Mouse (Mus musculus) left cerebral cortex, postnatal 25 days (tissue): Measurements from ENCODE around the gene Dnm3. TPM values are rescaled to one million over a fixed set of nuclear protein-coding genes. Genes with fewer than 3 reads are reported as not detected.

ENCODE experiments used
- DNase-seq, 2 experiments: peaks; one replicate each; pipeline ENCODE4 v3.0.0; 2022; ENCODE audit warnings: low spot score in 2 of 2, mixed read lengths in 1 of 2
- intact Hi-C: fragments of 180-260 bp; cut with DNase I; formaldehyde crosslinking; loops from one replicate; pipeline ENCODE4 v1.15.1; 2025
- total RNA-seq, 2 experiments: library from RNA; stranded (reverse); gene quantifications; 2 replicates each; pipeline ENCODE4 v1.2.3; 2021

Gene Dnm3
- total RNA-seq, 2 experiments from 2014 or later: 87.6 to 94.1 TPM

DNA sequence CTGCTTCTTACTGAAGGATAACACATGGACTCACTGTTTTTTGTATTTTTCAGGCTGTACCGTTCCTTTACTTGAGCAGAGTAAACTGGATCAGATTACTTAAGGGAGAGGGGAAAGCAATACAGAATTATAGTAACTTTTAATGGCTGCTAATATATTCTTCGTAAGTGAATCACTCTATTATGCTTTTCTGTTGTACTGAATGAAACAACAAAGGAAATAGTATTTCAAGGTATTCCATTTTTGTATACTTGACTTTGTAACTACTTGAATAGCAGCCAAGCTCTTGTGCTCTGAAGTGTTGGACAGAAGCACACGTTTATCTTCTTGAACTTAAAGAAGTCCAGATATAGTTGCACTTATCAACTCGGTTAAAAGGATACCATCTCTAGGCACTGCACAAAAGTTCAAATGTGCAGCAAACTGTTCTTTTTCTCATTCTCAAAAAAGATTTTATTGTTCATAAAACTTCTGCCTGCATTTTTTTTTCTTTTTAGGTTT is 256.0 kb downstream of the Dnm3 start:
- intact Hi-C loops: no loop called here
- no peak for DNase-seq

DNA sequence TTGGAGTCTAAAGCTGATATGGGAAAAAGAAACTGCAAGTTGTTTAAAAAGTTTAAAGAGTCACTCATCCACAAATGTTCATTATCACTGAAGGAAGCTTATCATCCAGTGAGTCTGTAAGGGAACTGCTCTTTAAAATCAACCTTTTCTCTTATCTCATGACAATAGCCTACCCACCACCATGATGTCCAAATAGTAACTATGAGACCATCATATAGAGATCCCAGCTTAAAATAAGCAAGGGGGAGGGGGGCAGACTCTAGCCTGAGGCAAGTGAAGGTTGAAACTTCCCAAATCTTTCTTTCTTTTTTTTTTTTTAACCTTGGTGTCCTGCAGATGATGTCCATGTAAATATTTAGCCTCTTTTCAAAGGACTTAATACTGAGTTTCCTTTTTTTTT is 256.9 kb downstream of the Dnm3 start:
- intact Hi-C loops: no loop called here
- DNase-seq: no peak

DNA sequence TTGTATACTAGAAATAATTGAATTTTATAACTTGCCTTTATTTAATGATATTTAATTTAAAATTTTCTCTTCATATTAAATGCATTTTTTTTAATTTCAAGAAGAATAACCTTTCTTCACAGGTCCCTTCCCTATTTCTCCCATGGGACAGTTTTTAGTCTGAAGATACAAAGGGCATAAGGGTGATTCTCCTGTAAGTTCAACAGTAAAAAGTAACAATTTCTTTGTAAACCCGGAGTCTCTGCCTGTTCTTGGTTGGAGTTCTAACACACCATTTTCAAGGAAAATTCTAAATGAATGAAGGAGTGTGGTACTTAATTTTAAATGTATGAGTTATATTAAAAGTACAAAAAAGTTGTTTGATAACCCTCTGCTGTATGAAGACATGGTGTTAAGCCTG is 258.1 kb downstream of the Dnm3 start:
- no peak for DNase-seq

DNA sequence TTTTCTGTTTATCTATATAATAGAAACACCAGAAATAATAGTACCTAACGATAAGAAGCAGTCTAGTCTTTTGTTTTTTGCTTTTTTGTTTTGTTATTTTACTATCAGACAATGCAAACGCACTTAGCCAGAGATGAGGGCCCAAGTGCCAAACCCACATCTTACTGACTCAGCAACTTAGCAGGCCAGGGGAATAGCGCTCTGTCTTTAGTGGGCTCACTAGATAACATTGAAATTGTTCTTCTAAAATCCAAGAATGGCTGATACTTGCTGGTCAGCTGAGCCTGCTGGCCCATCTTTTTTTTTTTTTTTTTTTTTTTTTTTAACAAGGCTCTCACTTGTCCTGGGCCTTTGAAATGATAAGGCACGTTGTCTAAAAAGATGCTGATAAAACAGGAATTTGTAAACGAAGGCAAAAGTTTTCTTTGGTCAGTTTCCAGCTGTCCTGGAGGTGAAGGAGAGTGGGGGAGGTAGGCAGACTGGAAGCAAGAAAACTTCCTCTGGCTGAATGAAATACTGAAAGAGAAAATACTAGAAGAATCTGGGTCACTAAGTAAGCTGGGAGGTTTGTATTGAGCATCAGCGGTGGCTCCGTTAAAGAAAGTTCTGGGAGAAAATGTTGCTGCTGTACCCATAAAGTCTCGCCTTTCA is 259.2 kb downstream of the Dnm3 start:
- no peak for DNase-seq
- intact Hi-C loops: no loop called here

More for the DNA sequence above, 258.1 kb downstream of the Dnm3 start:
- intact Hi-C loops: no loop called here

DNA sequence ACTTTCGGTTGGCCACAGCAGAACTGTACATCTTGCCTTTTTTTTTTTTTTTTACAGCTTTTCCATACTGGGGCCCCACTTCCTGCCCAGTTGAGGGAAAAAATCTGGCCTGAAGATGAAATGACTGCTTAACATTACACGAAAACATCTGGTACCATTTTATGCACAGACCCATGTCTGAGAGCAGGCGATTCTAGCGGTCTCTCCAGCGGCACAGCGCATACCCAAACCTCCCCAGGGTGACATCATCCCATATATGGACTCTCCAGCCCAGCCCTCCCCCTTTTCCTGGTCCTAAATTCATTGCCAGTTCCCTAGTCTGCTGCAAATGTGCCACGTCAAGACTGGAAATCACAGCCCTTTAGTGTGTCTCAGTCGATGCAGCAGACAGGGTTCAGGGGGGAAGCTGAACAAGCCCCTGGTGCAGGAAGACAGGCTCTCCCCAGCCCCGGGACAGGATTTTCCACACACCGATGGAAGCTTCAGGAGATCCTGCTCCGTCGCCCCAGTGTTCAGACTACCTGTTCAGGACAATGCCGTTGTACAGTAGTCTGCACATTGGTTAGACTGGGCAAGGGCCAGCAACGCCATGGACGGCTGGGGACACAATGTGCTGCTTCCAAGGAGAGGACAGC is 260.4 kb downstream of the Dnm3 start:
- intact Hi-C loops: no loop called here

DNA sequence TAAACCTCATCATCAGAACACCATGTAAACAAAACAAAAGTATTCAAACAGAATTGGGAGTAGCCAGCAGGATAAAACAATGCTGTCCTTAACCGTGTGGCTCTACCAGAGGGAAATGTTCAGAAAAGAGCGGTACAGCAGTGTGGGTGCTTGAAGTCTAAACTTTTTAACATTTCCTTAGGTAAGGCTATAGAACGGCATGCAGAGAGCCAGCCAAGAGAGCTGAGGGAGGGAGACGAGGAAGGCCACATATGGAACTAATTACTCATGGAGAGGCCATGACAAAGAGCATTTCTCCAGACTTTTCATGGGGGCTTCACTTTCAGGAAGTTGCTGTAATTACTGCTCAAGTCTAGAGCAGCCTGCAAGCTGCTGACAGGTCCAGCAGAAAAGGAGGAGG is 261.2 kb downstream of the Dnm3 start:
- intact Hi-C loops: no loop called here
- DNase-seq: no peak

More for the DNA sequence above, 260.4 kb downstream of the Dnm3 start:
- no peak for DNase-seq

DNA sequence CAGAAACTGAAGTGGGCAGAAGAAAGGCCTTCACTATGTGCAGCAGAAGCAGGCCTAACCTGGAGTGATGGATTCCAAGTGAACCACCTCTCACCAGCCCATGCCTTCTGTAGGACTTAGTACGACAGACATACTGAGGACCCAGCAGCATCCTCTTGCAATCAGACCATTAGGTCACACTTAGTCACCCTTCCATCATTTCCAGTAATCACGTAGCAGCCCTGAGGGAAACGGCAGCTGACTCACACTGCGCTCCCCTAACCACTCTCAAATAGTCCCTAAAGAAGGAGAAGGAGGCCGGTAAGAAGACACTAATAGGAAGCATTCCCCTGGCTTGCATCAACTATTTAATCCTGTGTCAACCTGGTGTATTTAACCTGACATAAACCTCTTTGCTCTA is 262.1 kb downstream of the Dnm3 start:
- intact Hi-C loops: no loop called here
- no peak for DNase-seq

DNA sequence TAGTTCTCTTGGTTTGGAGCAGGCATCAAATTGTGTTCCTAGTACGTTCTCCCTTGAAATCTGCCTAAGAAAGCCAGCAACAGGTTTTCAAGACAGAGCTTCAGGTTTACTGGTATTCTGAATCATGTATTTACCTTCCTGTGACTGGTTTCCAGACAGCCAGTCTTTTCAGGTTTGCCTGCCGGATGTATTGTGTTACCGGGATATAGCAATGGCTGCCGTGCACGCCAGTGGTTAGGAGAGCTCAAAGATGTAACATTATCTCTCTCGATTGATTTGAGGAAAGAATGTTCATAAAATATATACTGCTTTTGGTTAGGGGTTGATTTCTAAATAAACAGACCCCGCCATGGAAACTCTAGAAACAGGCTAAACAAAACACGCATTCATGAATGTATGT is 264.8 kb downstream of the Dnm3 start:
- intact Hi-C loops: no loop called here
- DNase-seq: no peak

DNA sequence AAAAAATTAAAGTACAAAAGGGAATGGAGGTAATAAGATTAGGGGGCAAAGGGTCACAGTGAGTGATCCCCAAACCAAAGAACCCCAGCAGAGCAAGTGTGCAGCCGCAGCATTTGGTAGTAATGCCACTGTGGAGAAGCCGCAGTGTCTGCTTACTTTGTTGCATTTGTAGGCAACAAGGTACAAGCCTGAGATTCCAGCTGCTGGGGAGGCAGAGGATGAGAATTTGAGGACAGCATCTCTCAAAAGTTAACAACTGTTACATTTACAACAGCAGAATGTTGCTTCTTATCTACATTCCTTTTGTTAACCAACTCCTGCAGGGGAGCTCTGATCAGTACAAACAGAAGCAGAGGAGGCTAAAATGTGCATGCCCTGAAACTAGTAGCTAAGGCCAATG is 267.3 kb downstream of the Dnm3 start:
- intact Hi-C loops: no loop called here
- DNase-seq: no peak

DNA sequence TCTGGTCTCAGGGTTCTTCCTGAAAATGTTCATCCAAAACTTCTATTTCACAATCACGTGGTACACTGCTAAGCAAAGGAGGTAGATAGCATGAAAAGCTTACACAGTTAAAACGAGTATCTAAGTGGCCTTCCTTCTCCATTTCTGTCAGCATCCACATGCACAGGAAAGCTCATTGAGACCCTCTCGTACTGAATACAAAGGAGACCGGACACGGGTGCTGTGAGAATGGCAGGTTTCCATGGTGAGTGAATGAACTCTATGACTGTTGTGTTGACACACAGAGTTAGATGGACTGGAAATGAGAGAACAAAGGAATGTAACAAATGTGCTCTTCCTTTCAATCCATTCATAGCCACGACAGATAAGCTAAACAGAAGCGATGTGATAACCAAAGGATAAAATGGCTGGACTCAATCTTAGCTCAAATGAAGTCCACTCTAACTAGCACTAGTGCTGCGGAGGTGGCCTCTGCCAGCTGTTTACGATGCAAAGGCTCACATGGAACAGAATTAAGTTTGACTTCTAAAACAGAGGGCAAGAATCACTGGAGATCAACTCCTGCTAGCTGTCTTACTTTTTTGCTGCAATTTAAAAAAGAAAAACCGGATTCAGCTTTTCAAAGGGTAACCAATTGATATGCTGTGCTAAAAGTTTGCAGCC is 268.2 kb downstream of the Dnm3 start:
- DNase-seq: no peak
- intact Hi-C loops: no loop called here

DNA sequence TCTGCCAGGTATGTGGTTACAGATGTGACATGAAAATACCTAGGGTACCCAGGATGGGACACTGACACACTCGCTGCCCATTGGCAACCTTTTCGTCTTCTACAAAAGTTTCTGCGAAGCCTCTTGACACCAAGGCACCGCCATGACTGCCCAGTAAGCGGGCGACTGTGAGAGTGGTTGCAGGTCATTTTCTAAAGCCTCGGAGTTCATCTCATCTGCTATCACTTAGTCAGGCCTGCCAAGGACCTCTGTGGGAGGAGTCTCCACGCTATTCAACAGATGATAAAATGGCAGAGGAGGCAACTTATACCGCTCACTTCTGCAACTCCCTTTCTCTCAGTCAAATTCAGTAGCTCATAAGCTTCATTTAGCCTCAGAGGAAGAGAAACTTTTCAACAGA is 268.8 kb downstream of the Dnm3 start:
- intact Hi-C loops: no loop called here
- no peak for DNase-seq

DNA sequence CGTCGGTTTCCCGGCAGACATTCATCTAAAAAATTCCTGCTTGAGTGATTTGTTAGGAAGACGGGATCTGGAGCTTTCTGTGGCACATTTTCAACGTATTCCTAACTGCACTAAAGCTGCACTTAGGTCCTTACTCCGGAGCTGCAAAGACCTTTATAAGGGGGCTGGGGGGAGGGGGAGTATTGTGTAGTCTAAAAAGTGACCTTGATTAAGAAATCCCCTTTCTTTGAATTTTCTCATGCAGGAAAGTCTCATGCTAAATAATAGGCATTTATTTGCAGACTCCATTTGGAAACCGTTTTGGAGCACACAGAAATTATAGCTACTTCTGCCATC is 270.2 kb downstream of the Dnm3 start:
- DNase-seq: no peak
- intact Hi-C loops: no loop called here

DNA sequence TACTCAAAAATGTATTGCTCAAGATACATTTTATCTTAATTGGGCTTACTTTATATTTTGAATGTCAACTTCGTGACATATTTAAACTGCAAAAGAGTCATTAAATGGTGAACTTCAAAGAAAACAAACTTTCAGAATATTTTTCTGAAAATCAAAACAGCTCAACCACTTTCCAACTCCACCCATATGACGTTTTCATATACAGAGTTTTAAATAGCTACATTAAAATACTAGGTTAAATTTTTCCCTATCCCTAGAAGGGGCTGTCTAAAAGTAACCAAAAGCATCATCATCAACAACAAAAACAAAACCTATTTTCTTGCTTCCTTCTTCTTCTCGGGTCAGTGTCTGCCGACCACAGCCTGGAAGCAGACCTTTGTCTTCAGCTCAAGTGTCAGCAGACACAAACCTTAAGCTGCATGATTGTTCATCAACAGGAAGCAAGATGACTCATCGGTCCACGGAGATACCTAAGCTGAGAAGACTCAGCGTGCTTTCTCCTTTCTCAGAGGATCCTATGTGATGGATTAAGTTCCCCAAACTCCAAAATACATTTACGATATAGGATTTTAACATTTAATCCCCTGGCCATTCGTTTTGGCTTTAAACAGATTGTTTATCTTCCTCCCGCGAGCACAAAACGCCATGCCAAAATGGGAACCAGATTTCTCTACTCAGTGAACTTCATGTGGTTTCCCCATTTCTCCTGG is 270.7 kb downstream of the Dnm3 start:
- intact Hi-C loops: no loop called here

DNA sequence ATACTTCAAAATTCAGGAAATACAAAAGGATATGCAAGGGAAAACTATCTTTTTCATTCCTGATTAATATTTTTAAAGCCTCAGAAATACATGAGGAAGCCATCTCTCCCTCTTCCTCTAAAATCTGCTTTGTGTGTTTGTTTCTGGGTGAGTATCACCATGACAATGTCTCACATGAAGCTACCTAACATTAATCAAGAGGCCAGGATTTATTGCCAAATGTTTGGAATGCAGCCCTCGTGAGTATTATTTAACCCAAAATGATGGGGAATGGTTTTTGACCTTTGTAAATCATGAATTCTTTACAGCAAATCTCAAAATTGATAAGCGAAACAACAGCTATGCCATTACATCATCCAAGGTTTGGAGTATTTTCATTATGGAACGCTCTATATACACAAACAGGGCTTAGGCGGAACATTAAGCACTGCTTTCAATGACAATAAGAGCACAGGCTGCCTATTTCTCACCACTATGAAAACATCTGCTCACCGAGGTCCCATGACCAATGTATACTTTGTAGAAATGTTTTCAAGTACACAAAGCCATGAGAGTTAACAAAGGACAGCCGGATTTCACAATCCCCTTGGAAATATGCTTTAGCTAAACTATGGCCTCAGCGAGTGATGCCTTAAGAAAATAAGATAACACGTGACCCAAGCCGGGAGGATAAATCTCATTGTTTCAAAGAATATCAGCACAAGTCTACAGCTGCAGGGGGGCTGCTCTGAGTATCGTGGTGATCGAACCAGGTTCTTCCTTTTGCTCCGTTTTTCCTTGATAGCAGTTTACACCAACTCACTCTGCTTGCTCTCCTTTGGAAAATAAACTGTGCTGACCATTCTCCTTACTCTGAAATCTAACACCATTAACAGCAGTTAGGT is 275.1 kb downstream of the Dnm3 start:
- intact Hi-C loops: no loop called here
- DNase-seq: no peak

More for the DNA sequence above, 270.7 kb downstream of the Dnm3 start:
- peak in 1 of 2 experiments; percentile 25 for DNase-seq

DNA sequence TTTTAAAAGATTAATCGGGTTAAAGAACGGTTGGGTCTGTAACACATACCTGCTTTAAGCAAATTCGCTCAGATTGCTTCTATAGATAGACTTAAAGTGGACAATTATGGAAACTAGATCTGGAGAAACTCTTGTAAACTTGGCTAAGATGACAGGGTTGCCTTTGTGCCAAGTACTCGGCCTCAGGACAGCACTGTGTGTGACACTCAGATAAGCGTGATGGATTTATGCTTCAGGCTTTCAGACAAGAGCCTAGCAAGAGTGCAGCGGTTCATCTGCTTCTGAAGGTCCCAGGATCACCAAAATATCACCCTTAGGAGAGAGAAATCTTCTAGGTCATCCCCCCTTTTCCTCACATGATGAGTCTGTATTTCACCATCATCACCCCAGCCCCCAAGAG is 277.4 kb downstream of the Dnm3 start:
- intact Hi-C loops: no loop called here
- no peak for DNase-seq

DNA sequence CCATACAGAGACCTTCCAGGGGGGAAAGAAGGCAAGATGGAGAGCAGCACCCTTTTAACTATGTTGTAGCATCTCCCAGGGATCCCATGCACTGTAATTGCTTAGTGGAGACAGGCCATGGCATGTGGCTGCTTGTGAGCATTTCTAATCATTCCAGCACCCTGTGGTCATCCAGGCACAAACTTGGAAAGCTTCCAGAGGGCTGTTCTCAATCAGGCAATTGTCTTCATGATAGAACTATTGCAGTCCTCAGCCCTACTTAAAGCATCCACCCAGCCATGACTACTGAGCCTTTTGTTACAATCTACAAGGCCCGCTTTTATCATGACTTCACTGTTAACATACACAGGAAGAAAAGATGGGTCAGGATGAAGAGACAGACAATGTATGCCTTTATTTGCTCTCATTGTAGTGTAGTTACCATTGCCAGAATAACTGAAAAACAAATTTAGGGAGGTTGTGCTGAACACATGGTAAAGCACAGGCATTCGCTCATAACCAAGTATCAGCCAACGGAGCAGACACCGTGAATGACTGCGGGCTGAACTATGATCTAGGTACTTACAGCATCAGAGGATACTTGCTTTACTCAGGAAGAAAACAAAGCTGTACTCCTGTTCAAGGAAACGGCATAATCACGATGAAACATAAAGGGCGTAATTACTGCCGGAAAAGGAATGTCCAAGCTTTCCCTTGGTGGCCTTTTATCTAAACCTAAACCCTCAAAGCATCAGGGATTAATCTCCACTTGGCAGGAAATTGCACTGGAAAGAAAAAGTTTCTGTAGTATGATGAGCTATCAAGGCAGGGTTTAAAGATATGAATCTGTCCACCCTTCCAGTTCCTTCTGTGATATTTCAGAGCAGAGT is 280.8 kb downstream of the Dnm3 start:
- peak in 1 of 2 experiments; percentile 31 for DNase-seq
- intact Hi-C loops: no loop called here

DNA sequence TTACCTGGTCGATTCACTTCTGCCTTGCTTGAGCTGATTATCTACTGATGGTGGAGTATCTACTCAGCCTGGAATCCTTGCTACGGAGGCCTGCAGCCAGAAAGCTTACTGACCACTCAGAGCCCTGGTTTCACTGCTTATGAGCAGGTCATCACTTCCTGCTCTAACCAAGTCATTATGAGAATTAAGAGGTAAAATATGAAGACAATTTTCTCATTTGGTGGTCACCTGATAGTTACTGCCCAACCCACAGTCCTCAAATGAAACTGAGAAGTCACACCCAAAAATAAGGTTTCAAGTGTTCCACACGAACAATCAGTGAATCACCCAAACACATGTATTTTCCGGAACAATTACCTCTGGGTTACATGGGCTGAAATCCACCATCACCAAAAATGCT is 289.1 kb downstream of the Dnm3 start:
- no peak for DNase-seq

DNA sequence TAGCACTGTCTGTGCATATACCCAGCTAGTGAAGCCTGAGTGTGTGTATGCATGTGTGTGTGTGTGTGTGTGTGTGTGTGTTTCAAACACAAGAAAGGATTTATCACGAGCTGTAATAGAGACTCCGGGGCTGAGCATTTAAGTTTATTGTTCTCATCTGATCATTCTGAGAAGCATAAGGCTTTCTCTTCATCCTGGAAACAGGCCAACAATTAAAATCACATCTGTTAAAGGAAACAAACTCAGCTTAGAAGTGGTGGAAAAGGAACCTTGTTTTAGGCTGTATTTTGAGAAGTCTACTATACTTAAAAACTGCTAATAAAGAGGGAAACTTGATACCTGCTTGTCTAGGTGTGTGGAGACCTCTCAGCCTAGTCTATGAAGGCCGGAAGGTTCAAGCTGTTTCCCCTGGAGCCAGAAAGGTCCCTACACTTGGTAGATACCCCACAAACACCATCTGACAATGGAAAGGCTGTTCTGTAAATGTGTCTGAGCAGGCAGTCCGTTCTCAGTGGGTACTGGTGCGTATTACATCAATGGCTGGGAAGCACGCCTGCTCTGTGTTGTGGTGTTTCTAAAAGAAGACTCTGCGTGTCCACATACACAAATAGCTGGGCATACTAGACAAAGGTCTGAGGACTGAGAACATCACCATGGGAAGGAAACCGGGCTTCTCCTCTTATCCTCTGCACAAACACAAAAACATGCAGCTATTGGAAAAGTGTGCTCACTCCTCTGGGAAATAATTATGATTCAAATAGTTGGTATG is 290.3 kb downstream of the Dnm3 start:
- no peak for DNase-seq
- intact Hi-C loops: no loop called here

More for the DNA sequence above, 289.1 kb downstream of the Dnm3 start:
- intact Hi-C loops: no loop called here
